Mouse (Mus musculus): ENCODE measurements around the gene Gm43302.
"Not testable (repeated sequence)": the region's sequence is repeated elsewhere in the genome, so short reads cannot be mapped to it uniquely, and the experiment has no call there.

GRCm38 (mm10) chr5:105306946-105307345, 13.5 kb upstream of the Gm43302 start:
- TF ChIP-seq CTCF (IDR thresholded peaks at IDR 0.05; ENCODE audit: borderline replicate concordance, insufficient read depth, low read depth, low read length); POLR2A (IDR thresholded peaks at IDR 0.05; ENCODE audit: borderline replicate concordance, insufficient read depth, low read length): not testable (repeated sequence)
